ENCODE assay signal across 8 mouse cellular contexts in the genomic region with DNA sequence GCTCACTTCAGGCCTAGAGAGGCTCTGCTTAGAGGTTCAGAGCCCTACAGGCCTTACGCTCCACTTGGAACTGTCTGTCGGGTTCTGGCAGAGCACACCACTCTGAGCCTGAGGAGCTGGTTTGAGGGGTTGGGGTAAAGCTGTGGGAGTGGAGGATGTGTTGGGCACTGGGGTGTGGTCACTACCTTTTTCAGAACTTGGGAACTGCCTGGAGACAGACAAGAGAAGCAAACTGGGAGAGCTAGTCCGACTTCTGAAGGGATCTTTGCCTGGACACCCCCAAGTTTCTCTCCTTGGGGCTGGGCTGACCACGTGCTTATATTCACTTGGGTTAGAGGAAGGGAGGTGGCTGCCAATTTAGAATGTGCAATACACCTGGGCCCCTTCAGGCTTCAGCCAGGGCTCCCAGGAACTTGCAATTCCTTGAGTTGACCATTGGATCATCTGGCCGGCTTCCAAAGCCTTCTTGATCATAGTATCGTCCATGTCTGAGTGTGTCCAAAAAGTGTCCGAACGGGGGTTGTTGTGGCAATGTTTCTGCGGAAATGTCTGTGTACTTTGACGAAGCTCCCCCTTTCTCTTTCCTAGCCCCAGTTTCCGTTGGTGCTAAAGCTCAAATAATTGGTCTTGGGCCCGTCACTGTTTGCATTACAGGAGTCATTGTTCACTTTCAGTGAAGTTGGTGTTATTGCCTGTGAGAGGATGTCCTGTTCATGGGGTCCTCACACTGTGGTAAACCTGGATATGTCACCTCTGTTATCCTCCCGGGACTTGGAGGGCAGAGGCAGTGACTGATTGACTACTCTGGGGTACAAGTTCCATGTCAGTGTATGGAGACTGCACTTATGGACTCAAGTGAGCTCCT. TPM values are rescaled to one million over a fixed set of nuclear protein-coding genes. Genes with fewer than 3 reads are reported as not detected.
DNase-seq lines count a peak whose midpoint lies in the region; ATAC-seq and TF ChIP-seq lines count a peak whose summit lies in the region.

No protein-coding gene starts in this region.

- no peak overlapping the region for H3K4me2 ChIP-seq in hindbrain, embryonic 11.5 days (replicated peaks; ENCODE audit: low read depth, low read length)
- peak overlapping the region; percentile 73 for H3K4me2 ChIP-seq in embryonic facial prominence, embryonic 15.5 days (replicated peaks)
- H3K4me2 ChIP-seq in intestine, embryonic 14.5 days (ENCODE audit: low read length) = peak overlapping the region; percentile 68
- H3K4me2 ChIP-seq in lung, embryonic 14.5 days = peak overlapping the region; percentile 87

- DNase-seq in hindbrain, embryonic 10.5 days (ENCODE audit: low spot score) = no peak
- DNase-seq in hindbrain, embryonic 11.5 days (ENCODE audit: low spot score) = no peak
- DNase-seq in intestine, embryonic 14.5 days (ENCODE audit: low spot score) = no peak
- DNase-seq in lung, embryonic 14.5 days = peak; percentile 42
- no peak for DNase-seq in layer of hippocampus, adult 9-11 months
- no peak for DNase-seq in right cerebral cortex, postnatal 4 days
- DNase-seq in spleen, postnatal 14 days (ENCODE audit: low spot score in 2 of 2) = no peak

- no peak for ATAC-seq in hindbrain, embryonic 11.5 days (ENCODE audit: low FRiP score)
- no peak for ATAC-seq in embryonic facial prominence, embryonic 15.5 days (ENCODE audit: insufficient number of reproducible peaks, low FRiP score, low TSS enrichment, low read depth)
- no peak for ATAC-seq in intestine, embryonic 14.5 days (replicated peaks; ENCODE audit: low FRiP score, low TSS enrichment, low read depth)
- no peak for ATAC-seq in lung, embryonic 14.5 days (ENCODE audit: insufficient read depth)

- peak overlapping the region; percentile 70 for H3K4me3 ChIP-seq in hindbrain, embryonic 10.5 days
- no peak overlapping the region for H3K4me3 ChIP-seq in hindbrain, embryonic 11.5 days (ENCODE audit: low read depth, low read length)
- H3K4me3 ChIP-seq in embryonic facial prominence, embryonic 15.5 days (replicated peaks) = peak overlapping the region; percentile 71
- peak overlapping the region; percentile 75 for H3K4me3 ChIP-seq in intestine, embryonic 14.5 days (ENCODE audit: low read depth, low read length)
- H3K4me3 ChIP-seq in lung, embryonic 14.5 days (ENCODE audit: low read depth, low read length) = peak overlapping the region; percentile 73; the same call in 1 of the 2 replicates

- no peaks in the 10 kb centered on the region for H3K36me3 ChIP-seq in hindbrain, embryonic 10.5 days
- H3K36me3 ChIP-seq in hindbrain, embryonic 11.5 days (ENCODE audit: control insufficient read depth, insufficient read depth, low read length) = no peaks in the 10 kb centered on the region
- H3K36me3 ChIP-seq in embryonic facial prominence, embryonic 15.5 days = no peaks in the 10 kb centered on the region
- H3K36me3 ChIP-seq in intestine, embryonic 14.5 days (ENCODE audit: control insufficient read depth, insufficient read depth, low read length) = no peaks in the 10 kb centered on the region
- H3K36me3 ChIP-seq in lung, embryonic 14.5 days (ENCODE audit: insufficient read depth) = no peaks in the 10 kb centered on the region

- 84% methylated on average over 13 of the region's 13 CpGs for WGBS in hindbrain, embryonic 10.5 days
- 79% methylated on average over 13 of the region's 13 CpGs for whole genome bisulfite sequencing in hindbrain, embryonic 11.5 days
- 55% methylated on average over 13 of the region's 13 CpGs for WGBS in embryonic facial prominence, embryonic 15.5 days
- 59% methylated on average over 13 of the region's 13 CpGs for WGBS in intestine, embryonic 14.5 days
- 62% methylated on average over 13 of the region's 13 CpGs for WGBS in lung, embryonic 14.5 days

- no peak for TF ChIP-seq CTCF in lung, embryonic 14.5 days (IDR thresholded peaks at IDR 0.05; ENCODE audit: low read depth)

- H3K27me3 ChIP-seq in hindbrain, embryonic 10.5 days (ENCODE audit: insufficient read depth, poor library complexity, severe bottlenecking) = peaks cover 50% of the 10 kb centered on the region
- H3K27me3 ChIP-seq in hindbrain, embryonic 11.5 days (ENCODE audit: control insufficient read depth, insufficient read depth, low read length) = peaks cover 21% of the 10 kb centered on the region
- no peaks in the 10 kb centered on the region for H3K27me3 ChIP-seq in embryonic facial prominence, embryonic 15.5 days
- H3K27me3 ChIP-seq in intestine, embryonic 14.5 days (replicated peaks; ENCODE audit: control insufficient read depth, insufficient read depth, low read length) = no peaks in the 10 kb centered on the region
- H3K27me3 ChIP-seq in lung, embryonic 14.5 days (ENCODE audit: insufficient read depth, low read length) = no peaks in the 10 kb centered on the region; the same call in 1 of the 2 replicates

- H3K27ac ChIP-seq in hindbrain, embryonic 10.5 days = 0 out of 2 replicates have a peak overlapping the region, but pooled peaks have one; percentile 9
- no peak overlapping the region for H3K27ac ChIP-seq in hindbrain, embryonic 11.5 days (ENCODE audit: low read depth, low read length)
- H3K27ac ChIP-seq in embryonic facial prominence, embryonic 15.5 days (replicated peaks) = peak overlapping the region; percentile 97
- H3K27ac ChIP-seq in intestine, embryonic 14.5 days (ENCODE audit: low read depth) = peak overlapping the region; percentile 93
- peak overlapping the region; percentile 91 for H3K27ac ChIP-seq in lung, embryonic 14.5 days (ENCODE audit: low read depth)

- H3K9me3 ChIP-seq in hindbrain, embryonic 10.5 days = no peaks in the 10 kb centered on the region
- no peaks in the 10 kb centered on the region for H3K9me3 ChIP-seq in hindbrain, embryonic 11.5 days (ENCODE audit: control insufficient read depth, low read length)
- H3K9me3 ChIP-seq in embryonic facial prominence, embryonic 15.5 days (replicated peaks) = no peaks in the 10 kb centered on the region
- H3K9me3 ChIP-seq in intestine, embryonic 14.5 days (ENCODE audit: control insufficient read depth, low read length) = no peaks in the 10 kb centered on the region
- no peaks in the 10 kb centered on the region for H3K9me3 ChIP-seq in lung, embryonic 14.5 days (ENCODE audit: low read depth, low read length)

- no peak overlapping the region for H3K9ac ChIP-seq in hindbrain, embryonic 11.5 days (ENCODE audit: low read depth, low read length)
- H3K9ac ChIP-seq in embryonic facial prominence, embryonic 15.5 days = peak overlapping the region; percentile 73; the same call in 1 of the 2 replicates
- H3K9ac ChIP-seq in intestine, embryonic 14.5 days (ENCODE audit: low read length) = no peak overlapping the region; the same call in 1 of the 2 replicates
- peak overlapping the region; percentile 32; the same call in 1 of the 2 replicates for H3K9ac ChIP-seq in lung, embryonic 14.5 days

- peaks cover 49% of the 10 kb centered on the region for H3K4me1 ChIP-seq in hindbrain, embryonic 10.5 days (replicated peaks)
- H3K4me1 ChIP-seq in hindbrain, embryonic 11.5 days (replicated peaks; ENCODE audit: control insufficient read depth, insufficient read depth, low read length) = peaks cover 13% of the 10 kb centered on the region
- peaks cover 82% of the 10 kb centered on the region for H3K4me1 ChIP-seq in embryonic facial prominence, embryonic 15.5 days
- peaks cover 48% of the 10 kb centered on the region for H3K4me1 ChIP-seq in intestine, embryonic 14.5 days (replicated peaks; ENCODE audit: control insufficient read depth, insufficient read depth, low read length)
- peaks cover 27% of the 10 kb centered on the region for H3K4me1 ChIP-seq in lung, embryonic 14.5 days (ENCODE audit: insufficient read depth)

RNA-seq across cellular contexts. Expression of gene Ahnak, which starts 3.0 kb away (rescaled TPM):
- polyA plus RNA-seq in hindbrain, embryonic 10.5 days (2016; fragmentation: Nextera tagmentation; extraction: Ambion mirVana) = 8.1 and 11.0 TPM in 2 replicates
- 6.0 and 14.1 TPM in 2 replicates for polyA plus RNA-seq in hindbrain, embryonic 11.5 days (2014; fragmentation: Nextera tagmentation; extraction: Ambion mirVana)
- 71.9 and 92.4 TPM in 2 replicates for polyA plus RNA-seq in embryonic facial prominence, embryonic 15.5 days (2015; fragmentation: Nextera tagmentation; extraction: Ambion mirVana)
- 21.6 and 22.2 TPM in 2 replicates for polyA plus RNA-seq in intestine, embryonic 14.5 days (2014; fragmentation: Nextera tagmentation; extraction: Ambion mirVana)
- polyA plus RNA-seq in lung, embryonic 14.5 days (2014; fragmentation: Nextera tagmentation; extraction: Ambion mirVana) = 14.9 and 15.8 TPM in 2 replicates

RNA-seq across cellular contexts. Expression of gene Eef1g, which starts 25.3 kb away (rescaled TPM):
- 402 and 497 TPM in 2 replicates for polyA plus RNA-seq in hindbrain, embryonic 10.5 days (2016; fragmentation: Nextera tagmentation; extraction: Ambion mirVana)
- polyA plus RNA-seq in hindbrain, embryonic 11.5 days (2014; fragmentation: Nextera tagmentation; extraction: Ambion mirVana) = 462 and 475 TPM in 2 replicates
- polyA plus RNA-seq in embryonic facial prominence, embryonic 15.5 days (2015; fragmentation: Nextera tagmentation; extraction: Ambion mirVana) = 443 and 458 TPM in 2 replicates
- 501 and 531 TPM in 2 replicates for polyA plus RNA-seq in intestine, embryonic 14.5 days (2014; fragmentation: Nextera tagmentation; extraction: Ambion mirVana)
- polyA plus RNA-seq in lung, embryonic 14.5 days (2014; fragmentation: Nextera tagmentation; extraction: Ambion mirVana) = 480 and 516 TPM in 2 replicates

RNA-seq across cellular contexts. Expression of gene Tut1, which starts 38.5 kb away (rescaled TPM):
- 39.3 and 41.2 TPM in 2 replicates for polyA plus RNA-seq in hindbrain, embryonic 10.5 days (2016; fragmentation: Nextera tagmentation; extraction: Ambion mirVana)
- polyA plus RNA-seq in hindbrain, embryonic 11.5 days (2014; fragmentation: Nextera tagmentation; extraction: Ambion mirVana) = 23.7 and 27.8 TPM in 2 replicates
- 31.0 and 32.8 TPM in 2 replicates for polyA plus RNA-seq in embryonic facial prominence, embryonic 15.5 days (2015; fragmentation: Nextera tagmentation; extraction: Ambion mirVana)
- 33.3 and 33.5 TPM in 2 replicates for polyA plus RNA-seq in intestine, embryonic 14.5 days (2014; fragmentation: Nextera tagmentation; extraction: Ambion mirVana)
- polyA plus RNA-seq in lung, embryonic 14.5 days (2014; fragmentation: Nextera tagmentation; extraction: Ambion mirVana) = 27.4 and 28.4 TPM in 2 replicates

RNA-seq across cellular contexts. Expression of gene Mta2, which starts 50.4 kb away (rescaled TPM):
- 178 and 184 TPM in 2 replicates for polyA plus RNA-seq in hindbrain, embryonic 10.5 days (2016; fragmentation: Nextera tagmentation; extraction: Ambion mirVana)
- polyA plus RNA-seq in hindbrain, embryonic 11.5 days (2014; fragmentation: Nextera tagmentation; extraction: Ambion mirVana) = 45.6 and 52.3 TPM in 2 replicates
- polyA plus RNA-seq in embryonic facial prominence, embryonic 15.5 days (2015; fragmentation: Nextera tagmentation; extraction: Ambion mirVana) = 155 and 156 TPM in 2 replicates
- 40.3 and 40.7 TPM in 2 replicates for polyA plus RNA-seq in intestine, embryonic 14.5 days (2014; fragmentation: Nextera tagmentation; extraction: Ambion mirVana)
- 44.0 and 52.1 TPM in 2 replicates for polyA plus RNA-seq in lung, embryonic 14.5 days (2014; fragmentation: Nextera tagmentation; extraction: Ambion mirVana)

Comparison
In these comparisons a context has a peak if more than half of its experiments do, and no peak if none do; other contexts are left out.
1. H3K9ac ChIP-seq: peak in embryonic facial prominence, embryonic 15.5 days (single experiment) and lung, embryonic 14.5 days (single experiment); none in hindbrain, embryonic 11.5 days (single experiment) and intestine, embryonic 14.5 days (single experiment).